ENCODE assay signal across 8 mouse cellular contexts in the genomic region with DNA sequence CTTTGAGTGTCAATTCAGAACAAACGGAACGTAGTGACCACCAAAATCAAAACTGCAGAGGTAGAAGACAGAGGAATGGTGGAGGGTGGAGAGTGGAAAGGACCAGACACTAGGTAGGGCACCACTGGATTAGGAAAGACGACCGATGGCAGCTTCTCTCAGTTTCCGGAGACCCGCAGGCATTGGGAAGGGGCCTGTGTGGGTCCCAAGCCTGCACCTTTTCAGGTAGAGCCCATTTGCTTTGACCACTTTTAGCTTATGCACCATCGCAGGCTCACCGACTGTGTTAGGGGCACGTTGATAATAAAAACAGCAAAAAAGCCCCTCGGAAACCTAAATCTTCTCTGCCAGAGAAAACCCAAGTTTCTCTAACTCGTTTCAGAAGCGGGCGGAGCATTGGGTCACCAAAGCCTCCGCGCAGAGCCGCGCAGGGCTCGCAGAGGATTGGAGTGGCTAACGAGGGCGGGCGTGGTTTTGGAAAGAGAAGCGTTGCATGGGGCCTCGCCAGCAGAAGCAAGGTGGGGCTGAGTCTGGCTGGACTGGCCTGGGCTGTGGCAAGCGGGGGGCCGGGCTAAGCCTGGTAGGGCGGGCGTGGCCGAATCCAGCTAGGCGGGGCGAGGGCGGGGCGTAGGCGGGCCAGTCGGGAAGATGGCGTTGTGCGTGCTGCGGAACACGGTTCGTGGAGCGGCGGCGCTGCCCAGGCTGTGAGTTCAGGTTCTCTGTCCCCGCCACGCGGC. TPM values are rescaled to one million over a fixed set of nuclear protein-coding genes. Genes with fewer than 3 reads are reported as not detected.
DNase-seq lines count a peak whose midpoint lies in the region; ATAC-seq and TF ChIP-seq lines count a peak whose summit lies in the region.

A gene (plus strand): TSS at position 627 of the 737 bp plus-strand sequence.

- peaks cover 2% of the 10 kb centered on the region; the same call in 1 of the 2 replicates for H3K4me1 ChIP-seq in hindbrain, embryonic 16.5 days (ENCODE audit: control insufficient read depth, insufficient read depth, low read depth, low read length)

- peak within 1 kb of the TSS; percentile 64 for H3K4me2 ChIP-seq in hindbrain, embryonic 16.5 days (ENCODE audit: low read length)

- H3K4me3 ChIP-seq in hindbrain, embryonic 16.5 days (ENCODE audit: low read length): peak within 1 kb of the TSS; percentile 59
- peak within 1 kb of the TSS; percentile 66 for H3K4me3 ChIP-seq in left cerebral cortex, adult 2 months

- H3K36me3 ChIP-seq in hindbrain, embryonic 16.5 days (ENCODE audit: control insufficient read depth, insufficient read depth, low read length): no peaks in the 10 kb centered on the region

- peak; percentile 98 for ATAC-seq in hindbrain, embryonic 16.5 days
- ATAC-seq in megakaryocyte, adult 5-6 weeks (ENCODE audit: poor library complexity, severe bottlenecking): peak; percentile 96

- no peaks in the 10 kb centered on the region for H3K27me3 ChIP-seq in hindbrain, embryonic 16.5 days (replicated peaks; ENCODE audit: control insufficient read depth, insufficient read depth, low read length)

- peak within 1 kb of the TSS; percentile 70 for H3K9ac ChIP-seq in hindbrain, embryonic 16.5 days (ENCODE audit: low read depth, low read length)

- WGBS in hindbrain, embryonic 16.5 days: 3% methylated on average over 45 of the region's 45 CpGs

- intact Hi-C loops in left cerebral cortex, adult 2 months (cut with DNase I): no loop called here

- peak; percentile 72 for DNase-seq in WW6 (ENCODE audit: low read depth, low spot score)
- peak; percentile 79 to 88 for DNase-seq in cerebellum, postnatal 4 days (ENCODE audit: low spot score in 2 of 2)
- peak; percentile 98 for DNase-seq in gastrocnemius, adult 18-20 months (ENCODE audit: low spot score)
- peak; percentile 91 to 96 for DNase-seq in left cerebral cortex, adult 2 months (ENCODE audit: extremely low spot score in 1 of 2, low spot score in 2 of 2)
- peak; percentile 92 to 93 for DNase-seq in right cerebral cortex, adult 2 months (ENCODE audit: low spot score in 2 of 2)
- DNase-seq in urinary bladder, postnatal 14 days (ENCODE audit: low spot score): peak; percentile 98

- no peaks in the 10 kb centered on the region for H3K9me3 ChIP-seq in hindbrain, embryonic 16.5 days (ENCODE audit: control insufficient read depth, low read length)

- TF ChIP-seq CTCF in left cerebral cortex, adult 2 months (IDR thresholded peaks at IDR 0.05): no peak

- H3K27ac ChIP-seq in hindbrain, embryonic 16.5 days (ENCODE audit: low read depth, low read length): peak within 1 kb of the TSS; percentile 9; the same call in 1 of the 2 replicates
- H3K27ac ChIP-seq in left cerebral cortex, adult 2 months: peak within 1 kb of the TSS; percentile 91

RNA-seq across cellular contexts. Expression of the gene that starts here (rescaled TPM):
- 10 to 100 TPM; 68.5 to 70.8 TPM for total RNA-seq in gastrocnemius, adult 18-20 months (2021)
- polyA plus RNA-seq in hindbrain, embryonic 16.5 days (2015; fragmentation: Nextera tagmentation; extraction: Ambion mirVana): 15.7 and 21.6 TPM in 2 replicates
- 10 to 100 TPM; 24.7 to 25.6 TPM for total RNA-seq in left cerebral cortex, adult 2 months (2021)
- total RNA-seq in megakaryocyte, adult 5-6 weeks (2015): 11.1 and 13.1 TPM in 2 replicates
- 1.7 and 4.8 TPM in 2 replicates for total RNA-seq in megakaryocyte, adult 5-6 weeks (2017)

Comparison
In these comparisons a context has a peak if more than half of its experiments do, and no peak if none do; other contexts are left out.
1. Peak in every context shown above with its lines: DNase-seq, ATAC-seq, H3K4me3 ChIP-seq and H3K27ac ChIP-seq.